Mouse (Mus musculus): ENCODE results near the gene Hspa5.
"Not testable (repeated sequence)": the region's sequence is repeated elsewhere in the genome, so short reads cannot be mapped to it uniquely, and the experiment has no call there.

The Hspa5 gene

DNA sequence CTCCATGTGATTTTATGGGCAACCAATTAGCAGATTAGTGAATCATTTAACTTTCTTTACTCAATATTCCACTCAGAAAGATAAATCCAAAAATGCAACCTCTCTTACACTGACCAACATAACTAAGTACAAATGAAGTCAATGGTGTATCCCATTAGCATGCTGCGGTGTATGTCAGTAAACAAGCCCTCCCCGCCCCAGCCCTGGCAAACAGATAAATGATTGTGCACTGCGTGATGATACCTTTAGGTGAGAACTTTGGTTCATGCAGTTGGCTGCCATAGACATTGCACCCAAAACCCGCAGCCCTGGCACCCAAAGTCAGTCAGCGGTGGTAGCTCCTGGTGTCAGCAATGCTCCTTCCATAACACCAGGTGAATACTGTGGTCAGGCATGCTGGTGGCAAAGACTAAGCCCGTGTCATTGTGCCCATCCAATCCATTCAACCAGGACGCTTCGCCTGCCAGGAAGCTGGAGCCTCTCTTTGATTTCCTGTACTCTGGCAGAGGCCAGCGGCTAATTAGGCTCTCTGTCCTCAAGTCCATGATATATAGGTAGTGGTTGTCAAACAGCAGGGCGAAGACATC, 33.7 kb downstream of the Hspa5 start:
- in situ Hi-C loops (cut with MboI, MseI) = loop anchor here (5.0 kb wide), 1 partner anchor 157 kb away; the partner anchor contains the start of gene Traf1

DNA sequence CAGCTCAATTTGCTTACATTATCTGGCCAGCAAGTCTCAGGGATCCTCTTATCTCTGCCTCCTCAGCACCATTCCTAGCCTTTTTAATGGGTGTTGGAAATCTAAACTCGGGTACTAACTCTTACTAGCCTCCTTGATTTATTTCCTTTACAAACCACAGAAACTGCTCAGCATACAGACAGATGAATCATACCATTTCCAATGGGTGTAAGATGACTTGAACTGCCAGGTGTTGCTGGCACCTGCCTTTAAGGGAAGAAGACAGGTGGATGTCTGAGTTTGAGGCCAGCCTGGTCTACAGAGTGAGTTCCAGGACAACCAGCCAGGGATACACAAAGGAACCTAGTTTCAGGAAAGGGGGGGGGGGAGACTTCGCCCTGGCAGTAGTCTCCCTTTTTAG, 36.3 kb downstream of the Hspa5 start:
- in situ Hi-C loops (cut with MboI, MseI) = loop anchor here (5.0 kb wide), 1 partner anchor 154 kb away; the partner anchor contains the start of gene Traf1

GRCm38 (mm10) chr2:34809568-34809967, 37.8 kb downstream of the Hspa5 start:
- in situ Hi-C loops (cut with MboI, MseI) = loop anchor here (5.0 kb wide), 1 partner anchor 153 kb away; the partner anchor contains the start of gene Traf1

DNA sequence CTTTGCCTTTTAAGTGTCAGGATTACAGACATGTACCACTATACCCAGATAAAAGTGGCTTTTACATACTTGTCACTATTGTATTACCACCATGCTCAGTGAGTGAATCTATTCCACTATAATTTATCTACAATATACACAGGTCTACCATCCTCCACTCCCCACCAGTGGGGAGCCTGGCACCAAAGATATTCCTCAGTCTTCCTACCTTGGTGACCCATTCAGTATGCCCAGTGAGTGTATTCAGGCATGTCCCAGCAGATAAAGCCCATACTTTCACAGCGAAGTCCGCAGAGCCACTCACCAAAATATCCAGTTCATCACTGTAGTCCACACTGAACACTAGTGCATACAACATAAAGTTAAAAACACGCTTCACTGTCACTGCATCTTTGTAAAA, 39.0 kb downstream of the Hspa5 start:
- in situ Hi-C loops (cut with MboI, MseI) = loop anchor here (5.0 kb wide), 1 partner anchor 52 kb away; no protein-coding TSS in a partner anchor

DNA sequence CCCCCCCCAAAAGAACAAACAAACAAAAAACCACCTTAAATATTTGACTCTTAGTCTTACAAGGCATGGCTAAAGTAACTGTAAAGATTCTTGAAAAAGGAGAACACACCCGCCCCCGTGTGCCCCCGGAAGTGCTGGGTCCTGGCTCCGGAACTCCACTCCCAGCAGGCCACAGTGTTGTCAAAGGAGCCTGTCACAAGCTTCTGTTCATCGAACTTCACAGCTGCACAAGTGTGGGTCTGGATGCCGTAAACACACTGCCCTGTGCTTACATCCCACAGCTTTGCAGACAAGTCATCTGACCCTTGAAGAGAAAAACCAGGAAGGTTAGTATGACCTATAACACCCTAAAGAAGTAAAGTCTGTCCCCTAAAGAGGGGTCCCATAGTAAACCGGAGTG, 40.9 kb downstream of the Hspa5 start:
- in situ Hi-C loops (cut with MboI, MseI) = loop anchor here (5.0 kb wide), 1 partner anchor 50 kb away; no protein-coding TSS in a partner anchor

- in situ Hi-C loops (cut with MboI, MseI) = not testable (repeated sequence)
Measured at GRCm38 (mm10) chr2:34815893-34816292, 44.1 kb downstream of the Hspa5 start.

DNA sequence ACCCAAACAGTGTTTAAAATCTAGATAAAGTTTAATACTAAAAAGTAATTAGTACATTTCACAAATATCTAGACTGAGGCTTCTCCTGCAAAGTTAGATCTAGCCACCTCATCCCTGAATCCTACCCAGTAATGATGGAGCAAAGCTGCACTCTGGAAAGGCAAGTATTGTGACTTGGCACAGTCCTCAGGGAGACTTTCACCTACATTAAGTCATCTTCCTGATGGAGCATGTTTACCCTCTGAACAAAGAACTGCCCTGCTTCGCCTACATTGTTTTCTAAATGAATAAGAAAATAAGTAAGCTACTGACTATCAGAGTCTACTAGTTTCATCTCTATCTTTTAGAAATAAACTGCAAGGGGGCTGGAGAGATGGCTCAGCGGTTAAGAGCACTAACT, 46.7 kb downstream of the Hspa5 start:
- in situ Hi-C loops (cut with MboI, MseI) = no loop called here

DNA sequence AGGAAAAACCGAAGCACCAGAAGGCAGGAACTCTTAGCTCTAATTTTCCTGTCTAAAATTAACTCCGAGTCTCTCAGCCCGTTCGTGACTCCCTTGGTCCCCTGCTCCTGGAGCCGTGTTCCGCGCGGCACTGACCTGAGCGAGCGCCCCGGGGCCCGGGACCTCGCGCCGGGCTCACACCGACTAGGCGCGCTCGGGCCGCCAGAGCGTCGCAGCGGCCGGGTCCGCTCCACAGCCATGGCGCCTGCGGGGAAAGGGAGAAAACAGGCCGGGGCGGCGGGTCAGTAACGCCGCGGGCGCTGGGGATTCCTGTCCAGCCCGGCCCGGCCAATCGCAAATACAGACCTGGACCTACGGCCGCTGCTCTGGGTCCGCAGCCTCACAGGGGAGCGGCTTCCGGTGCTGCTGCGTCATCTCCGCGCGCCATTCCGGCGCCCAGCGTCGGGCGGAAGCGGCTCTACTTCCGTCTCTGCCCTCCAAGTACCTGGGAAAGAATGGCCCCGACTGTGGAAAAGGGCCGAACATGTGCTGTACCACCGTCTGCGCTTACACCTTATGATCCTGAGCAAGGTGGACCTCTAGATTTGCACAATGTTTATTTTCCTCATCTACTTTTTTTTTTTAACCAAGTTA, 54.2 kb downstream of the Hspa5 start, which contains the start of gene Fbxw2:
Gene Fbxw2 (minus strand): TSS at position 485 of the 633 bp plus-strand sequence.
- in situ Hi-C loops (cut with MboI, MseI) = no loop called here

DNA sequence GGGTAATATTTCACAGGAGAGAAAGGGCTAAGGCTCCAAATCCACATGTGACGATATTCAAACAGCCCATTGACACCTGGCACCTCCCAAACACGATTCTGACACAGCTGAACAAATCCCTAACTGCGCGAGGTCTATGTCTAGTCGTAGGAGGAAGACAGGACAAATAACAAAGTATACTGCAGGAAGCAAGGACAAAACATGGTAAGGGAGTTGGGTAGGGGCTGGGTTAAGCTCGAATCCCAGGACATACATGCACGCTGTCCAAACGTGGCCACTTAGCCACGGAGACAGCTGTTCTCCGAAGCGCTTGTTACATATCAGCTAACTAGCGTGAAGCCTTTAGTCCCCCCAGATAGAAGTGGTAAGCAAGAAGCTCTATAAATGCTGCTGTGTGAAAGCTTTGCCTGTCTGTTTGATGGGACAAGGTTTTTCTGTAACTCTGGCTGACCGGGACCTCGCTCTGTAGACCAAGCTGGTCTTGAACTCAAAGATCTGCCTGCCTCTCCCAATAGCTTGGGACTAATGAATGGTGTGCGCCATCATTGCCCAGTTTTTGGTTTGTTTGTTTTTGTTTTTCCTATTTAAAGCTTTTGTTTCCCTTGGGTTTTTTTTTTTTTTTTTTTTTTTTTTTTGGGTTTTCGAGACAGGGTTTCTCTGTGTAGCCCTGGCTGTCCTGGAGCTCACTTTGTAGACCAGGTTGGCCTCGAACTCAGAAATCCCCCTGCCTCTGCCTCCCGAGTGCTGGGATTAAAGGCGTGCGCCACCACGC, 54.9 kb downstream of the Hspa5 start:
- in situ Hi-C loops (cut with MboI, MseI) = no loop called here
